Mouse (Mus musculus) heart, postnatal 25 days (tissue): ENCODE data around the gene Shisa7. TPM values are rescaled to one million over a fixed set of nuclear protein-coding genes. Genes with fewer than 3 reads are reported as not detected.
"Not testable (repeated sequence)": the region's sequence is repeated elsewhere in the genome, so short reads cannot be mapped to it uniquely, and the experiment has no call there.

Source experiments
- DNase-seq: peaks from one replicate; pipeline ENCODE4 v3.0.0; 2022; ENCODE audit warnings: low spot score
- intact Hi-C: fragments of 180-260 bp; cut with DNase I; formaldehyde crosslinking; loops from one replicate; pipeline ENCODE4 v1.15.1; 2025
- total RNA-seq, 2 experiments: library from RNA; stranded (reverse); gene quantifications; 2 replicates each; pipeline ENCODE4 v1.2.3; 2021

Gene Shisa7
- under 1 TPM in 1 of 2 experiments, not detected in 1; 0.08 TPM for total RNA-seq

GRCm38 (mm10) chr7:4844245-4844916 lies at the start of gene Shisa7:
Gene Shisa7, minus strand, starts transcription at chr7:4844696.
- no peak for DNase-seq
- intact Hi-C loops, result no loop called here

GRCm38 (mm10) chr7:4886680-4887079 lies 42.2 kb upstream of the Shisa7 start:
- intact Hi-C loops, result no loop called here
- DNase-seq, result no peak

- DNase-seq, intact Hi-C loops: not testable (repeated sequence)
These were observed 34.5 kb upstream of the Shisa7 start for GRCm38 (mm10) chr7:4879036-4879435.

GRCm38 (mm10) chr7:4878186-4878585 lies 33.7 kb upstream of the Shisa7 start:
- intact Hi-C loops, result no loop called here
- DNase-seq, result no peak

GRCm38 (mm10) chr7:4877226-4877625 lies 32.7 kb upstream of the Shisa7 start:
- intact Hi-C loops, result no loop called here
- DNase-seq, result no peak

GRCm38 (mm10) chr7:4876753-4877221 lies 32.3 kb upstream of the Shisa7 start, which contains the start of gene Isoc2a:
Gene Isoc2a, plus strand, starts transcription at chr7:4877153.
- intact Hi-C loops, result no loop called here
- peak; percentile 88 for DNase-seq

GRCm38 (mm10) chr7:4870133-4870532 lies 25.6 kb upstream of the Shisa7 start, which contains the start of gene Isoc2b:
Gene Isoc2b, minus strand, starts transcription at chr7:4870258.
- no peak for DNase-seq
- intact Hi-C loops, result no loop called here

GRCm38 (mm10) chr7:4866631-4867180 lies 22.2 kb upstream of the Shisa7 start:
- DNase-seq, result no peak
- intact Hi-C loops, result loop anchor here (5.0 kb wide), 3 partner anchors 54 to 186 kb away; partner anchors contain the start of genes Kmt5c, Ube2s and Zfp580

GRCm38 (mm10) chr7:4865579-4866493 lies 21.3 kb upstream of the Shisa7 start:
- intact Hi-C loops, result loop anchor here (5.0 kb wide), 3 partner anchors 54 to 186 kb away; partner anchors contain the start of genes Kmt5c, Ube2s and Zfp580
- peak; percentile 98 for DNase-seq

- no peak for DNase-seq
- intact Hi-C loops, result loop anchor here (5.0 kb wide), 3 partner anchors 53 to 187 kb away; partner anchors contain the start of genes Kmt5c, Ube2s and Zfp580
These were observed 20.6 kb upstream of the Shisa7 start for GRCm38 (mm10) chr7:4865090-4865489.

GRCm38 (mm10) chr7:4864130-4864845 lies 19.8 kb upstream of the Shisa7 start:
- intact Hi-C loops, result loop anchor here (1.0 kb wide), 1 partner anchor 76 kb away; no protein-coding TSS in a partner anchor
- DNase-seq, result no peak

GRCm38 (mm10) chr7:4863541-4864080 lies 19.1 kb upstream of the Shisa7 start:
- intact Hi-C loops, result loop anchor here (1.0 kb wide), 2 partner anchors 48 to 77 kb away; no protein-coding TSS in a partner anchor
- DNase-seq, result no peak

- intact Hi-C loops, result loop anchor here (1.0 kb wide), 1 partner anchor 48 kb away; no protein-coding TSS in a partner anchor
- peak; percentile 51 for DNase-seq
These were observed 18.5 kb upstream of the Shisa7 start for GRCm38 (mm10) chr7:4863041-4863440.

GRCm38 (mm10) chr7:4860926-4861325 lies 16.4 kb upstream of the Shisa7 start:
- intact Hi-C loops, DNase-seq: not testable (repeated sequence)

GRCm38 (mm10) chr7:4859418-4859978 lies 15.0 kb upstream of the Shisa7 start:
- no peak for DNase-seq
- intact Hi-C loops, result no loop called here

- intact Hi-C loops, result no loop called here
- DNase-seq, result no peak
These were observed 12.8 kb upstream of the Shisa7 start for GRCm38 (mm10) chr7:4857321-4857720.

GRCm38 (mm10) chr7:4856508-4856907 lies 12.0 kb upstream of the Shisa7 start:
- intact Hi-C loops, result no loop called here

GRCm38 (mm10) chr7:4853613-4854012 lies 9.1 kb upstream of the Shisa7 start:
- intact Hi-C loops, result no loop called here
- no peak for DNase-seq

More at GRCm38 (mm10) chr7:4856508-4856907, 12.0 kb upstream of the Shisa7 start:
- DNase-seq, result no peak

GRCm38 (mm10) chr7:4851315-4851688 lies 6.8 kb upstream of the Shisa7 start:
- intact Hi-C loops, result no loop called here
- DNase-seq, result no peak
